Mouse (Mus musculus) monocyte, adult 5-6 weeks (primary cell): ENCODE results near the gene Rbm6. TPM values are rescaled to one million over a fixed set of nuclear protein-coding genes. Genes with fewer than 3 reads are reported as not detected.

Experiments
- ATAC-seq: fragments of 153-309, 156-312 bp; replicated peaks from 2 replicates; pipeline ENCODE4 v1.8.0; 2017; ENCODE audit warnings: mild to moderate bottlenecking; ENCODE audit not compliant: low TSS enrichment, insufficient number of reproducible peaks, severe bottlenecking, poor library complexity, low FRiP score
- total RNA-seq: library from RNA; stranded (forward); fragments of 200-1000, 200-491, 200-594 nt; gene quantifications from 3 replicates; pipeline ENCODE4 v1.2.3, GENCODE M21; 2017

The Rbm6 gene
- total RNA-seq, 1 experiment from 2014 or later = 166 TPM

GRCm38 (mm10) chr9:107724796-107725195, 148.2 kb downstream of the Rbm6 start:
- ATAC-seq = peak; percentile 32

GRCm38 (mm10) chr9:107723794-107724531, 149.1 kb downstream of the Rbm6 start:
- ATAC-seq = peak; percentile 49

Other genes starting within 250 kb of the Rbm6 start
- 646 to 794 TPM (median 705 TPM) in 3 replicates for gene Gnai2, start 237.9 kb downstream of the Rbm6 start, total RNA-seq
- not detected in 3 replicates for gene Slc38a3, start 203.7 kb downstream of the Rbm6 start, total RNA-seq
- gene Gnat1, start 193.5 kb downstream of the Rbm6 start, total RNA-seq = 1.8 TPM in 1 of 3 replicates, not detected in the others
- not detected in 3 replicates for gene Sema3f, start 162.8 kb downstream of the Rbm6 start, total RNA-seq
- 339 to 489 TPM (median 412 TPM) in 3 replicates for gene Rbm5, start 102.2 kb downstream of the Rbm6 start, total RNA-seq
- gene Mon1a, start 14.9 kb upstream of the Rbm6 start, total RNA-seq = 13.0 to 22.8 TPM (median 16.4 TPM) in 3 replicates
- 0.29 to 3.2 TPM (median 1.6 TPM) in 3 replicates for gene Mst1r, start 33.6 kb upstream of the Rbm6 start, total RNA-seq
- gene Actl11, start 55.2 kb upstream of the Rbm6 start, total RNA-seq = 0.19 TPM in 1 of 3 replicates, not detected in the others
- gene Camkv, start 62.4 kb upstream of the Rbm6 start, total RNA-seq = not detected in 3 replicates
- gene Traip, start 76.9 kb upstream of the Rbm6 start, total RNA-seq = 1.5 to 1.8 TPM (median 1.6 TPM) in 3 replicates
- gene Uba7, start 102.3 kb upstream of the Rbm6 start, total RNA-seq = 40.1 to 97.0 TPM (median 50.1 TPM) in 3 replicates
- gene Gm20661, start 109.8 kb upstream of the Rbm6 start, total RNA-seq = not detected in 3 replicates
- 3.7 to 14.4 TPM (median 10.5 TPM) in 3 replicates for gene Inka1, start 112.6 kb upstream of the Rbm6 start, total RNA-seq
- gene Cdhr4, start 119.3 kb upstream of the Rbm6 start, total RNA-seq = 2.8 TPM in 1 of 3 replicates, not detected in the others
- gene Gm20662, start 123.1 kb upstream of the Rbm6 start, total RNA-seq = 1.5 to 2.6 TPM in 2 of 3 replicates, not detected in the other
- 47.0 to 167 TPM (median 102 TPM) in 3 replicates for gene Ip6k1, start 129.3 kb upstream of the Rbm6 start, total RNA-seq
- 4.5 to 19.8 TPM (median 15.8 TPM) in 3 replicates for gene Gmppb, start 176.0 kb upstream of the Rbm6 start, total RNA-seq
- gene Amigo3, start 179.9 kb upstream of the Rbm6 start, total RNA-seq = 2.5 to 3.5 TPM in 2 of 3 replicates, not detected in the other
- gene Mst1, start 207.2 kb upstream of the Rbm6 start, total RNA-seq = not detected in 3 replicates
- 21.5 to 53.5 TPM (median 30.5 TPM) in 3 replicates for gene Rnf123, start 210.1 kb upstream of the Rbm6 start, total RNA-seq
- 63.3 to 124 TPM (median 97.2 TPM) in 3 replicates for gene Apeh, start 221.4 kb upstream of the Rbm6 start, total RNA-seq